Mouse (Mus musculus) small intestine, adult 2 months (tissue): Measurements from ENCODE around the gene Cachd1.

Source experiments
- CTCF ChIP-seq: fragments of 200-500 bp; IDR thresholded peaks from 2 replicates; pipeline ENCODE4 v1.5.1; 2012; ENCODE audit warnings: low read depth, mild to moderate bottlenecking, control low read depth, inconsistent platforms, low read length, moderate library complexity, mixed read lengths; ENCODE audit not compliant: insufficient replicate concordance, insufficient read length; ENCODE audit errors: extremely low read depth
- POLR2A ChIP-seq: fragments of 200-500 bp; IDR thresholded peaks from 2 replicates; pipeline ENCODE4 v1.6.1; 2012; ENCODE audit warnings: low read depth, mild to moderate bottlenecking, control low read depth, inconsistent platforms, low read length, moderate library complexity

DNA sequence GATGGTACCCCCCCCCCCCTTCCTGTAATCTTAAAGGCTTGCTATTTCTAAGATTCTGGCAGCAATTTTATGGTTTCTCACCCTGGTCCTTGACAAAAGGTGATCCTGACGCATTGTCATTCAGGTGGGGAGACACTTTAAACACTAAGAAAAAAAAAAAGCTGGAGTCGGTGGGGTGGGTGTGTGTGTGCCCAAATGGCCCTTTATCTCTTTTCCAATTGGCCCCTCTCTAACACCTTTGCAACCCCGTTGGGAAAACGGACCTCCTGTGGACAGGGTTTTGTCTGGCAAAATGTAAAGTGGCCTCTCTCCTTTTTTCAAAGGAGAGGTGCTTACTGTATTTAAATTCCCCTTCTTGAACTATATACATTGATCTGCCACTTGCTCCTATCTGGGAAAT is 2.5 kb downstream of the Cachd1 start:
- no peak for TF ChIP-seq CTCF
- TF ChIP-seq POLR2A: no peak
